Comparison of ENCODE assay signal across 30 mouse cellular contexts in the genomic region with DNA sequence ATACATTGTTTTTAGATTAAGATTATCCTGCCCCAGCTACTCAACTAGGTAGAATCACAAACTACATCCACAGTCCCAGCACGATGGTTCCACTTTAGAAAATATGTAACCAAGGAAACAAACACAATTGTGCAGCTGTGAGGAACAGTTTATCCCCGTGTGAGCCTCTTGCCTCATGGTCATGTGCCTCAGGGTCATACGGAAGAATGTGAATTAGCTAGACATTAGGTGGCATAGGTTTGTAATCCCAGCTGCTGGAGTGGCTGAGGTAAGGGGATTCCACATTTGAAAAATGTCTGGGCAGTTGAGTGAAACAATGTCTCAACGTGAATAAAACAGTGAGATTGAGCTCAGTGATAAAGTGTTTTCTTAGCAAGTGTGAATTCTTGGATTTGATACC.
DNase-seq lines count a peak whose midpoint lies in the region; ATAC-seq and TF ChIP-seq lines count a peak whose summit lies in the region.
"Had no signal": no experiment of that assay in that cellular context is flagged by ENCODE, and none has a peak within 500 bp of the region (broad histone marks: within the 10 kb centered on the region; RNA-seq: fewer than 3 reads in every experiment).

No protein-coding gene starts in this region.

- ATAC-seq in Patski, result peak; percentile 60
- 0 out of 2 replicates have a peak, but pooled peaks have one; percentile 24 for ATAC-seq in stomach, postnatal 0 days (ENCODE audit: low FRiP score, low TSS enrichment)
- ATAC-seq: forebrain, embryonic 15.5 days; inflammation-experienced regulatory T-cells, adult 6 months had no signal

- TF ChIP-seq EP300 in stomach, postnatal 0 days (optimal IDR thresholded peaks at IDR 0.05), result no peak

- DNase-seq in kidney, adult 2 months, result peak; percentile 25
- DNase-seq in kidney, adult 18-20 months, result no peak
- peak; percentile 20 for DNase-seq in NIH3T3 (ENCODE audit: low read depth)
- peak; percentile 72 for DNase-seq in Patski (ENCODE audit: low read depth, low spot score)
- no peak for DNase-seq in stomach, postnatal 0 days (ENCODE audit: low spot score)
- DNase-seq in c-Kit-positive CD71-positive TER-119-positive erythroid progenitor cells, embryonic 14.5 days (ENCODE audit: low spot score), result no peak
- DNase-seq: adrenal gland, postnatal 14 days; B cell, adult 2 months; cerebellum, adult 8-10 months; cerebellum, postnatal 25 days; gastrocnemius, postnatal 25 days; heart, adult 18-20 months; heart, postnatal 14 days; kidney, postnatal 25 days; lung, postnatal 4 days; right cerebral cortex, postnatal 4 days; thymus, adult 2 months; thymus, postnatal 36 days had no signal

- no peak overlapping the region for H3K9ac ChIP-seq in stomach, postnatal 0 days (ENCODE audit: low read length)
- H3K9ac ChIP-seq: forebrain, embryonic 15.5 days; heart, embryonic 13.5 days; hindbrain, embryonic 15.5 days; limb, embryonic 13.5 days; lung, embryonic 15.5 days; midbrain, embryonic 12.5 days; neural tube, embryonic 12.5 days had no signal

- no peak for TF ChIP-seq POLR2A in kidney, adult 2 months (IDR thresholded peaks at IDR 0.05; ENCODE audit: low read depth, low read length)

- H3K4me2 ChIP-seq in stomach, postnatal 0 days (replicated peaks; ENCODE audit: low read depth), result no peak overlapping the region
- H3K4me2 ChIP-seq: forebrain, embryonic 15.5 days; heart, embryonic 13.5 days; hindbrain, embryonic 15.5 days; limb, embryonic 13.5 days; liver, embryonic 11.5 days; lung, embryonic 15.5 days; midbrain, embryonic 12.5 days; neural tube, embryonic 12.5 days had no signal

- in situ Hi-C loops in Patski (cut with MboI; ENCODE audit: low pct_unique_long_range_greater_than_20kb), result no loop called here

- peaks cover 1% of the 10 kb centered on the region; the same call in 1 of the 2 replicates for H3K36me3 ChIP-seq in kidney, adult 2 months (ENCODE audit: control insufficient read depth, insufficient read depth, low read length)
- no peaks in the 10 kb centered on the region for H3K36me3 ChIP-seq in stomach, postnatal 0 days (ENCODE audit: control insufficient read depth, insufficient read depth, low read length)

- CTCF ChIA-PET in Patski (lab: Charles Lee), result interaction anchor here (1.2 to 1.3 kb wide), 2 partner anchors 10 to 38 kb away, joined by 3 to 4 read pairs; no protein-coding TSS in a partner anchor

- H3K27me3 ChIP-seq in kidney, adult 2 months (replicated peaks; ENCODE audit: control insufficient read depth, insufficient read depth, low read length), result no peaks in the 10 kb centered on the region
- no peaks in the 10 kb centered on the region for H3K27me3 ChIP-seq in Patski
- no peaks in the 10 kb centered on the region for H3K27me3 ChIP-seq in stomach, postnatal 0 days (ENCODE audit: control insufficient read depth, insufficient read depth, low read length)
- H3K27me3 ChIP-seq: forebrain, embryonic 15.5 days; heart, embryonic 13.5 days; hindbrain, embryonic 15.5 days; limb, embryonic 13.5 days; lung, embryonic 15.5 days; megakaryocyte, embryonic 14.5 days; midbrain, embryonic 12.5 days; neural tube, embryonic 12.5 days had no signal

- TF ChIP-seq CTCF in kidney, adult 2 months (conservative IDR thresholded peaks at IDR 0.05; ENCODE audit: insufficient read depth, insufficient read length, low read depth, low read length), result no peak
- no peak for TF ChIP-seq CTCF in Patski (IDR thresholded peaks at IDR 0.05)
- no peak for TF ChIP-seq CTCF in stomach, postnatal 0 days (IDR thresholded peaks at IDR 0.05; ENCODE audit: low read depth)

- no peak overlapping the region for H3K27ac ChIP-seq in kidney, adult 2 months (ENCODE audit: insufficient read depth, low read depth, low read length)
- H3K27ac ChIP-seq in stomach, postnatal 0 days (replicated peaks), result no peak overlapping the region
- H3K27ac ChIP-seq: forebrain, embryonic 15.5 days; heart, embryonic 13.5 days; hindbrain, embryonic 10.5 days; hindbrain, embryonic 15.5 days; limb, embryonic 13.5 days; lung, embryonic 15.5 days; midbrain, embryonic 12.5 days; neural tube, embryonic 12.5 days had no signal

- H3K9me3 ChIP-seq in stomach, postnatal 0 days (ENCODE audit: control insufficient read depth, low read length), result no peaks in the 10 kb centered on the region
- H3K9me3 ChIP-seq: lung, embryonic 15.5 days had no signal

- H3K4me3 ChIP-seq in kidney, adult 2 months (ENCODE audit: insufficient read depth, low read depth, low read length), result no peak overlapping the region
- H3K4me3 ChIP-seq in stomach, postnatal 0 days (ENCODE audit: low read depth, low read length), result no peak overlapping the region
- H3K4me3 ChIP-seq: forebrain, embryonic 15.5 days; heart, embryonic 13.5 days; hindbrain, embryonic 10.5 days; hindbrain, embryonic 15.5 days; limb, embryonic 13.5 days; lung, embryonic 15.5 days; megakaryocyte, embryonic 14.5 days; midbrain, embryonic 12.5 days; myocyte; neural tube, embryonic 12.5 days had no signal

- POLR2A ChIA-PET in Patski (lab: Charles Lee), result no interaction called here

- H3K4me1 ChIP-seq in kidney, adult 2 months (ENCODE audit: control insufficient read depth, insufficient read depth, low read length), result no peaks in the 10 kb centered on the region
- H3K4me1 ChIP-seq in stomach, postnatal 0 days (replicated peaks; ENCODE audit: control insufficient read depth, insufficient read depth), result no peaks in the 10 kb centered on the region
- H3K4me1 ChIP-seq: limb, embryonic 13.5 days; lung, embryonic 15.5 days; megakaryocyte, embryonic 14.5 days had no signal

- WGBS in kidney, adult 2 months, result 26% methylated on average over 4 of the region's 4 CpGs
- WGBS in stomach, postnatal 0 days, result 22% methylated on average over 4 of the region's 4 CpGs

Comparison
In these comparisons a context has a peak if more than half of its experiments do, and no peak if none do; other contexts are left out.
1. DNase-seq: peak in kidney, adult 2 months (single experiment), NIH3T3 (single experiment) and Patski (single experiment); none in kidney, adult 18-20 months (single experiment), stomach, postnatal 0 days (single experiment) and c-Kit-positive CD71-positive TER-119-positive erythroid progenitor cells, embryonic 14.5 days (single experiment).